Mouse (Mus musculus): Measurements from ENCODE around the gene Hspa2. TPM values are rescaled to one million over a fixed set of nuclear protein-coding genes. Genes with fewer than 3 reads are reported as not detected.

Hspa2 gene
- polyA plus RNA-seq (2017; shearing (Covaris generic)): 4.8 TPM

GRCm38 (mm10) chr12:76403886-76404537 lies at the start of gene Hspa2:
TSS of gene Hspa2 (plus strand) at chr12:76404176.

GRCm38 (mm10) chr12:76369206-76369977 lies 34.6 kb upstream of the Hspa2 start, which contains the start of gene Zbtb25:
TSS of gene Zbtb25 (minus strand) at chr12:76369602.

DNA sequence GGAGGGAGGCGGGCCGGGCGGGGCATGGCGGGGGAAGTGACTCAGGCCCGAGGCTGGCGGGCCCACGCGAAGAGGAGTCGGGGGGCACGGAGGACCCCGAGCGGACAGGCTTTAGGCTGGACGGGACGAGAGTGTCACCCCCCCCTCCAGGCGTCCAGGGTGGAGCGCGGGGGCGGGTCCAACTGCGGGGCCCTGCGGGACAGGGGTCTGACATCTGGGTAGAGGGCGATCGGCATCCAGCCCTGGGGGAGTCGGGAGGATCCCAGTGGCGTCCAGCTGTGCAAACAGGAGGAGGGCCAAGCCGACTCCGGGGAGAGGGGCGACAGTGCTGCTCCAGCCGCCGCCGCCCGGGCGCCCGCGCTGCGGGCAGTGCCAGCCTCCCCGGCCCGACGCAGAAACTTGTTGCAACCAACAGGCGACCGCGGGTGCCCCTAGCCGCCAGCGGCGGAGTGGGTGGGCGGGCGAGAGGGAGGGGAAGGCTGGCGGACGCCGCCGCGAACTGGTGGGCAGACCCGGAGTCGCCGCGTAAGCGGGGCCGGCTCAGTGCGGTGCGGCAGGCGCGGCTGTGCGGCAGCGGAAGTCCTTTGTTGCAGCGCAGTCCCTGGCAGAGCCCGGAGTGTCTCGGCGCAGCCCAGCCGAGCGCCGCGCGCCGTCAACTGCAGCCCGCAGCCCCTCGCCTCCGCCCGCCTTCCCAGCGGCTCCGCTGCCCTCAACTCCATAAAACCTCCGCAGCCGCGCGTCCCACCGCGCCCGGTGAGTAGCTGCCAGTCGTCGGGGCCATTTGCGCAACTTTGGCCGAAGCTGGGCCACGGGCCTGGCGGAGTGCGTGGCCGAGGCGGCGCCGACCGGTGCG lies 33.8 kb upstream of the Hspa2 start, which contains the start of gene Zbtb1:
Gene Zbtb1 (plus strand): TSS at position 289 of the 853 bp plus-strand sequence.

DNA sequence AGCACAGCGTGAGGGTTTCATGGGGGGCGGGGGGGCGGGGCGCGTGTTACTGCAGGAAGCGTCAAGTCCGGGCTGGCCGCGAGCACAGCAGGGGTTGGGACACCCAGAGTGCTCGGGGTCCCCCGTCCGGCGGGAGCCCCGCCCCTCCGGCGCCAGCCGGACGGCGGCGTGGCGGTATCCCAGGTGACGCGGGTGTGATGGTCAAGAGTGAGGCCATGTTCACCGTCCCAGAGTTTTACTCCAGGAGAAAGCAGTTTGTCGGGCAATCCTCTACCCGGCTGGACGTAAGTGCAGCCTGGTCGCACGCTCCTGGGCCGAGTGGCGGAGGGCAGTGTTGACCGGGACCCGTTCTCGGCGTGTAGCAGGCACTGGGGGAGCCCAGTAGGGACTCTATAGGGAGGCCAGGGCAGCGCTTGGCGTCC lies 13.5 kb downstream of the Hspa2 start, which contains the start of gene Ppp1r36:
Gene Ppp1r36 (plus strand): TSS at position 106 of the 422 bp plus-strand sequence.

Other genes starting within 250 kb of the Hspa2 start
- not detected for gene Esr2, start 226.9 kb upstream of the Hspa2 start, polyA plus RNA-seq (2017; shearing (Covaris generic))
- gene Tex21, start 157.4 kb upstream of the Hspa2 start, polyA plus RNA-seq (2017; shearing (Covaris generic)): not detected
- 63.5 TPM for gene Mthfd1, start 148.9 kb upstream of the Hspa2 start, polyA plus RNA-seq (2017; shearing (Covaris generic))
- 1.7 TPM for gene Akap5, start 79.3 kb upstream of the Hspa2 start, polyA plus RNA-seq (2017; shearing (Covaris generic))
- gene Zbtb25, start 34.6 kb upstream of the Hspa2 start, polyA plus RNA-seq (2017; shearing (Covaris generic)): 15.3 TPM
- gene Zbtb1, start 33.9 kb upstream of the Hspa2 start, polyA plus RNA-seq (2017; shearing (Covaris generic)): 22.8 TPM
- gene Ppp1r36, start 13.4 kb downstream of the Hspa2 start, polyA plus RNA-seq (2017; shearing (Covaris generic)): not detected
- 1.5 TPM for gene Plekhg3, start 126.7 kb downstream of the Hspa2 start, polyA plus RNA-seq (2017; shearing (Covaris generic))